Mouse (Mus musculus) hindbrain, embryonic 11.5 days (tissue): Measurements from ENCODE around the gene Hcfc1. TPM values are rescaled to one million over a fixed set of nuclear protein-coding genes. Genes with fewer than 3 reads are reported as not detected.
A peak's percentile ranks its signal among the peaks of the same experiment; 100 is the strongest.

Experiments
- ATAC-seq: fragments of 200-750 bp; cut with Nextera tagmentation; 2 replicates; pipeline ENCODE4 v1.8.0; 2017; ENCODE audit warnings: mild to moderate bottlenecking, moderate TSS enrichment, moderate library complexity; ENCODE audit not compliant: low FRiP score
- DNase-seq: peaks from one replicate; pipeline ENCODE4 v3.0.0-alpha.2; 2015; ENCODE audit warnings: low spot score
- H3K27ac ChIP-seq: fragments of 300-500 bp; sonication (generic); 2 replicates; pipeline ENCODE4 v1.5.1; 2014; ENCODE audit warnings: mild to moderate bottlenecking, low read depth, low read length
- H3K27me3 ChIP-seq: fragments of 300-500 bp; sonication (generic); 2 replicates; pipeline ENCODE4 v1.6.1; 2014; ENCODE audit warnings: mild to moderate bottlenecking, low read length, moderate library complexity, mixed read lengths; ENCODE audit not compliant: control insufficient read depth, insufficient read depth
- H3K36me3 ChIP-seq: fragments of 300-500 bp; sonication (generic); 2 replicates; pipeline ENCODE4 v1.6.1; 2014; ENCODE audit warnings: mild to moderate bottlenecking, low read length, moderate library complexity, mixed read lengths; ENCODE audit not compliant: control insufficient read depth, insufficient read depth
- H3K4me1 ChIP-seq: fragments of 300-500 bp; sonication (generic); replicated peaks from 2 replicates; pipeline ENCODE4 v1.6.1; 2014; ENCODE audit warnings: low read length, mixed read lengths; ENCODE audit not compliant: control insufficient read depth, insufficient read depth
- H3K4me2 ChIP-seq: fragments of 300-500 bp; sonication (generic); replicated peaks from 2 replicates; pipeline ENCODE4 v1.6.1; 2014; ENCODE audit warnings: mild to moderate bottlenecking, low read depth, low read length
- H3K4me3 ChIP-seq: fragments of 300-500 bp; sonication (generic); 2 replicates; pipeline ENCODE4 v1.5.1; 2014; ENCODE audit warnings: low read depth, low read length
- H3K9ac ChIP-seq: fragments of 300-500 bp; sonication (generic); 2 replicates; pipeline ENCODE4 v1.6.1; 2014; ENCODE audit warnings: low read depth, low read length
- H3K9me3 ChIP-seq: fragments of 300-500 bp; sonication (generic); 2 replicates; pipeline ENCODE4 v1.6.1; 2016; ENCODE audit warnings: low read length; ENCODE audit not compliant: control insufficient read depth
- WGBS: fragments of 180-500 bp; shearing (Covaris S2); extraction: QIAGEN DNeasy Blood & Tissue Kit; methylation state at CpG from one replicate; pipeline ENCODE4 v1.1.7; 2014; 5-methylcytosine and 5-hydroxymethylcytosine counted together
- polyA plus RNA-seq: library from polyadenylated mRNA; unstranded; fragments of >200 nt; fragmentation: Nextera tagmentation; extraction: Ambion mirVana; gene quantifications from 2 replicates; pipeline ENCODE4 v1.2.1, GENCODE M21; 2014

Hcfc1 gene
- polyA plus RNA-seq, 1 experiment from 2014 or later = 77.2 TPM

DNA sequence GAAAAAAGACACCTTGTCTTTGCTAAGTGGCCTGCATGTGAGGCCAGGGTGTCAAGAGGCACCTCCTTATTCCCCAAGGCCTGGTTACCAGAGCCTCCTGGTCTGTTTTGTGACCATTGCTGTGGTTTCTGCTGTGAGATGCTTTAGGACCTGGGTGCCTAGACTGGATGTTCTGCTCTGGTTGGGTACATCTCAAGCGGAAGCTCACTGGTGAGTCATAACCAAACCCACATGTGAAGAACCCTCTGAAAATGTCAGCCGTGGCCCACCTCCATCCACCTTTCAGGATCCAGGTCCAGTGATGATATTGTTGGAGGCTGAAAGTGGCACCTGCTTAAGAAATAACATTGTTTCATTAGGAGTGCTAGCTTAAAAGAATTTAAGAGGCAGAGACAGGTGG lies 10.1 kb upstream of the Hcfc1 start:
- DNase-seq (no peak), ATAC-seq (no peak)
- H3K27ac ChIP-seq = no peak overlapping the region
- H3K4me1 ChIP-seq = no peaks in the 10 kb centered on the region
- no peaks in the 10 kb centered on the region for H3K27me3 ChIP-seq
- H3K4me3 ChIP-seq = no peak overlapping the region
- WGBS = 93% methylated on average over 2 of the region's 2 CpGs
- H3K9ac ChIP-seq = no peak overlapping the region
- no peaks in the 10 kb centered on the region for H3K9me3 ChIP-seq
- no peaks in the 10 kb centered on the region for H3K36me3 ChIP-seq
- no peak overlapping the region for H3K4me2 ChIP-seq

GRCm38 (mm10) chrX:73972774-73973173 lies 6.6 kb upstream of the Hcfc1 start:
- H3K9ac ChIP-seq = no peak overlapping the region
- no peaks in the 10 kb centered on the region for H3K9me3 ChIP-seq
- no peak for ATAC-seq
- H3K4me3 ChIP-seq = no peak overlapping the region
- DNase-seq = no peak
- H3K27me3 ChIP-seq = no peaks in the 10 kb centered on the region
- WGBS = 72% methylated on average over 4 of the region's 4 CpGs
- no peak overlapping the region for H3K4me2 ChIP-seq
- no peaks in the 10 kb centered on the region for H3K36me3 ChIP-seq
- H3K27ac ChIP-seq = no peak overlapping the region
- H3K4me1 ChIP-seq = no peaks in the 10 kb centered on the region

DNA sequence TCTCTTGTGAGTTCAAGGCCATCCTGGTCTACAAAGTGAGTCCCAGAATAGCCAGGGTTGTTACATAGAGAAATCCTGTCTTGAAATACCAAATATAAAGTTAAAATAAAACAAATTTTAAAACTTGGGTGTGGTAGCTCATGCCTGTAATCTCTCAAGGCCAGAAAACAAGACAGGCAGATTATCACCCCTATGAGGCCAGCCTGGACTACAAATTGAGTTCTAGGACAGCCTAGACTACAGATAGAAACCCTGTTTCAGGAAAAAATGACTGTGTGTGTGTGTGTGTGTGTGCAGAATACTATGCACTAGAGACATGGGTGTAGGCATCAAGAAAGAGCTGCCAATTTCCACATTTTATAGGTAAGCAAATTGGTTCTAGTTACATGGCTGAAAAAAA lies 4.6 kb upstream of the Hcfc1 start:
- Histone ChIP-seq H3K36me3 (no peaks in the 10 kb centered on the region), H3K4me3 (no peak overlapping the region), H3K4me2 (no peak overlapping the region), H3K9ac (no peak overlapping the region), H3K9me3 (no peaks in the 10 kb centered on the region), H3K4me1 (no peaks in the 10 kb centered on the region), H3K27me3 (no peaks in the 10 kb centered on the region; the same call in 1 of the 2 replicates), H3K27ac (no peak overlapping the region)
- DNase-seq (no peak), ATAC-seq (no peak)

- WGBS = 89% methylated on average over 2 of the region's 2 CpGs
- no peak for ATAC-seq
- no peak overlapping the region for H3K4me3 ChIP-seq
These were observed 3.6 kb upstream of the Hcfc1 start for GRCm38 (mm10) chrX:73969729-73970128.

GRCm38 (mm10) chrX:73969167-73969566 lies 3.0 kb upstream of the Hcfc1 start:
- Histone ChIP-seq H3K4me3 (no peak overlapping the region), H3K36me3 (no peaks in the 10 kb centered on the region), H3K27me3 (no peaks in the 10 kb centered on the region; the same call in 1 of the 2 replicates), H3K27ac (no peak overlapping the region), H3K9me3 (no peaks in the 10 kb centered on the region), H3K4me2 (no peak overlapping the region), H3K9ac (no peak overlapping the region), H3K4me1 (no peaks in the 10 kb centered on the region)
- WGBS = 84% methylated on average over 1 of the region's 1 CpGs
- ATAC-seq (no peak), DNase-seq (no peak)

More at GRCm38 (mm10) chrX:73969729-73970128, 3.6 kb upstream of the Hcfc1 start:
- H3K4me2 ChIP-seq = no peak overlapping the region
- no peaks in the 10 kb centered on the region; the same call in 1 of the 2 replicates for H3K27me3 ChIP-seq
- H3K9ac ChIP-seq = no peak overlapping the region
- H3K36me3 ChIP-seq = no peaks in the 10 kb centered on the region
- H3K9me3 ChIP-seq = no peaks in the 10 kb centered on the region
- no peak overlapping the region for H3K27ac ChIP-seq
- H3K4me1 ChIP-seq = no peaks in the 10 kb centered on the region
- no peak for DNase-seq

DNA sequence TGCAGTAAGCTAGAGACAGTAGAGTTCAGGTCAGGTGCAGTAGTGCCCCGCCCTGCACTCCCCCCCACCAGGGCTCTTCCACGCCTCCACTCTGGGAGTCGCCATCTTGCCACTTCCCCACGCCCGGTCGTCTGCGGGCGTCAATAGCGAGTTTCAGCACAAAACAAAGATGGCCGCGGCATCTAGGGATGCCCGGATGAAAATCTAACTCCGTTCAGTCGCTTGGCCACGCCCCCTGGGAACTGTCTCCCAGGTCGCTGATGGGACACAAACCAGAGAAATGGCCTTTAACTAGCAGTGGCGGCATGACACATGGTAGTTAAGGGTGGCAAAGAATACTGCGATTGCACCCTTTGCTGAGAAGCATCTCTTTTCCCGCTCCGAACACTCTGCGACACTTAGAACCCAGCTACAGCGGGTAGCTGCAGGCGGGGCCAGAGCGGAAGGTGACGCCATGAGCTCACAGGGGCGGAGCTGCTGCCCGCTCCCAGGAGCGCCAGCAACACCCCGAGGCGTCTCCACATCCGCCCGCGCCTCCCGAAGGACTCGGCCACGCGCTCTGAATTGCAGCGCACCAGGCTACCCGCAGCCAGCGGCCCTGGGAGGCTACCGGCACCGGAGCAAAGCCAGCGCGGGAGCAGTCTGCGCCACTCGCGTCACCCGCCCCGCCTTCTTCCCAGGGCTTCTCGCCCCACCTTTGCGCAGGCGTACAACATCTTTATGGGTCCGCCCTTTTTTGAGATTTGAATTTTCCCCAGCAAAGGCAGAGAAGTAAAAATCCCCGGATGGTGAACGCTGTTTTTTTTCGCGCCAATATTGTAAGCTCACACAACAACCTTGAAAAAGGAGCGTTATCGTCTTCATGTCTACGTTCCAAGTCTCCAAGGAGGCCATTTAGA lies 1.3 kb upstream of the Hcfc1 start:
- Histone ChIP-seq H3K4me1 (no peaks in the 10 kb centered on the region), H3K4me2 (peak overlapping the region; percentile 40), H3K27me3 (no peaks in the 10 kb centered on the region; the same call in 1 of the 2 replicates), H3K9ac (peak overlapping the region; percentile 80), H3K4me3 (peak overlapping the region; percentile 70), H3K9me3 (no peaks in the 10 kb centered on the region), H3K36me3 (no peaks in the 10 kb centered on the region), H3K27ac (peak overlapping the region; percentile 97)
- 14% methylated on average over 59 of the region's 60 CpGs for WGBS
- DNase-seq (peak; percentile 89), ATAC-seq (peak; percentile 89)

DNA sequence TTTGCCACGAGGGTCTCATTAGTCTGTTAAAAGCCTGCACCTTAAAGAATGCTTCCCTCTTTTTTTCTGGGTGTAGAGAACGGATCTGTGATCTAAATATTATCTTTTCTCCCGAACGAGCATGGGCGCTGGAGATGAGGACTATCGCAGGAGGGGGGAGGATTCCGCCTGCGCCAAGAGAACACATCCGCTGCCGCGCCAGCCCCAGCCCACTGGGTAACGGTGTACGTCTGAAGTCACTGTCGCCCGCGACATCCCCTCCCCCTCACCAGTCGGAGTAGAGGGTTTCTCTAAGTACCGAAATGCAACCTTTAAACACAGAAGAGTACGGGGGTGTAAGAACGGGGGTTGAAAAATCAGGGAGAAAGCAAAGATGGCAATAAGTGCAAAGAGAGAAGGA lies 850 bp downstream of the Hcfc1 start:
- DNase-seq (peak; percentile 37), ATAC-seq (no peak)
- Histone ChIP-seq H3K4me3 (peak overlapping the region; percentile 70), H3K9ac (peak overlapping the region; percentile 80), H3K27ac (0 out of 2 replicates have a peak overlapping the region, but pooled peaks have one; percentile 97), H3K4me1 (no peaks in the 10 kb centered on the region), H3K4me2 (peak overlapping the region; percentile 55), H3K36me3 (no peaks in the 10 kb centered on the region), H3K27me3 (no peaks in the 10 kb centered on the region; the same call in 1 of the 2 replicates), H3K9me3 (no peaks in the 10 kb centered on the region)
- WGBS = 15% methylated on average over 20 of the region's 20 CpGs

DNA sequence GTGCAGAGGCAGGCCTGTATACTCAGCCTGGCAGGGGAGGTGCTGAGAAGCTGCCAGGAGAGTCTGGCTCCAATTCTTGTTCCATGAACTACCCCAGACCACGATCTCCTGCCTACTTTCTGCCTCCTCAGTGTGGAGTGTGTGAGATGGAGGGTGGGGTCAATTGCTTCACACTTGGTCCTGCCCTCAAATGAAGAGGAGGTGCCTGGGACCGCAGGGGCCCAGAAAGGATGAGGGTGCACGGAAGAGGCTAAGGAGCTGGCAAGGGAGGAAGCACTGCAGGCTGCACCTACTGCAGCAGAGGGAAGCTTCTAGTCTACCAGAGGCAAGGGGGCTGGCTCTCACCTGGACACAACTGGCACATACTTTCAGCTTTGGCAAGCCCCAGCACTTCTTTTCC lies 1.8 kb downstream of the Hcfc1 start:
- Histone ChIP-seq H3K4me3 (peak overlapping the region; percentile 70), H3K4me1 (no peaks in the 10 kb centered on the region), H3K9ac (peak overlapping the region; percentile 31; the same call in 1 of the 2 replicates), H3K27ac (no peak overlapping the region), H3K9me3 (no peaks in the 10 kb centered on the region), H3K4me2 (peak overlapping the region; percentile 55), H3K36me3 (no peaks in the 10 kb centered on the region), H3K27me3 (no peaks in the 10 kb centered on the region; the same call in 1 of the 2 replicates)
- ATAC-seq (no peak), DNase-seq (no peak)
- 60% methylated on average over 3 of the region's 3 CpGs for WGBS

DNA sequence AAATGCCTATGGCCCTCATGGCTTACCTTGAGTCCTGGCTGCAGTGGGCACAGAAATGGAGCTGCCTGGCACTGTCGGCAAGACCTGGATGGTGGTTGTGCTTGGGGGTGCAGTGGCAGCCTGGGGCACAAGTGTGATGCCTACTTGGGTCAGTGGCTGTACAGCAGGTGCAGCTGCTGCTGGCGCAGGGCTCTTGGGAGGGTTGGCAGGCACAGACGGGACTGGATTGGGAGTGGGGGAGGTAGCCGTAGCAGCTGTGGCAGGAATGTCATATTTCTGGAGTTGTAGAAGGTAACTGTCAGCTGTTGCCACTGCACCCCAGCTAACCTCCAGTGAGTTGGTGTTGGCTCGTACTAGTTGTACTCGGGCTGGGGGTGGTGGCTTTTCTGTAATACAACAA lies 11.2 kb downstream of the Hcfc1 start:
- Histone ChIP-seq H3K27ac (no peak overlapping the region), H3K4me3 (no peak overlapping the region), H3K4me1 (no peaks in the 10 kb centered on the region), H3K27me3 (no peaks in the 10 kb centered on the region), H3K4me2 (no peak overlapping the region), H3K9ac (no peak overlapping the region), H3K36me3 (peaks cover 12% of the 10 kb centered on the region), H3K9me3 (no peaks in the 10 kb centered on the region)
- 97% methylated on average over 6 of the region's 6 CpGs for WGBS
- ATAC-seq (no peak), DNase-seq (no peak)
